Mouse (Mus musculus): ENCODE results near the gene Gnptab. TPM values are rescaled to one million over a fixed set of nuclear protein-coding genes. Genes with fewer than 3 reads are reported as not detected.
"Not testable (repeated sequence)": the region's sequence is repeated elsewhere in the genome, so short reads cannot be mapped to it uniquely, and the experiment has no call there.

Gnptab gene
- polyA plus RNA-seq, 1 experiment from 2014 or later, result 14.4 TPM

- Histone ChIP-seq H3K4me3 (no peak overlapping the region), H3K4me1 (no peaks in the 10 kb centered on the region), H3K4me2 (replicated peaks) (no peak overlapping the region), H3K27ac (no peak overlapping the region), H3K36me3 (peaks cover 5% of the 10 kb centered on the region), H3K27me3 (replicated peaks) (no peaks in the 10 kb centered on the region), H3K9ac (no peak overlapping the region), H3K9me3 (no peaks in the 10 kb centered on the region)
- 98% methylated on average over 2 of the region's 2 CpGs for WGBS
- ATAC-seq (ENCODE audit: low FRiP score, low read depth), result peak; percentile 83; the same call in 1 of the 2 replicates
These were observed 47.4 kb downstream of the Gnptab start for GRCm38 (mm10) chr10:88426158-88426816.

DNA sequence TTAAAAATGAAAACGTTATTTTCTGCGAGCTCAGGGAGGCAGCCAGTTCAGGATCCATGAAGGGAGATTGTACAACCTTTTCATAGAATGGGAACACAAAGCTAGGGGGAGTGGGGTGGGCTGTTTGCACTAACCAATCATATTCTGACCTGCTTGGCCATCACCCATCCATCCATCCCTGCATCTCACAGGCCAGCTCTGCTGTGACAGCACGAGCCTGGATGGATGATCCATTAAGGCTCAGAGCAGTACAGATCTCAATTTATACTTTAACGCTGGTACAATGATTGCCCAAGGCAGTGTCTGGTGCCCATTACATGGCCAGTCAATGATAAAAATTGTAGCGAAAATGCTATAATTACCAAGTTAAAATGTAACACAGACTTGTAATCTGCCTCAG is 48.0 kb downstream of the Gnptab start:
- Histone ChIP-seq H3K4me1 (no peaks in the 10 kb centered on the region), H3K4me2 (replicated peaks) (no peak overlapping the region), H3K36me3 (peaks cover 9% of the 10 kb centered on the region), H3K4me3 (no peak overlapping the region), H3K9me3 (no peaks in the 10 kb centered on the region), H3K27me3 (replicated peaks) (no peaks in the 10 kb centered on the region), H3K9ac (no peak overlapping the region), H3K27ac (no peak overlapping the region)
- ATAC-seq (ENCODE audit: low FRiP score, low read depth), result no peak
- WGBS, result 56% methylated on average over 5 of the region's 5 CpGs

- WGBS, result 89% methylated on average over 6 of the region's 6 CpGs
- H3K4me3 ChIP-seq, result no peak overlapping the region
- H3K4me2 ChIP-seq (replicated peaks), result no peak overlapping the region
- H3K9me3 ChIP-seq, result no peaks in the 10 kb centered on the region
- no peak overlapping the region for H3K27ac ChIP-seq
- no peaks in the 10 kb centered on the region for H3K27me3 ChIP-seq (replicated peaks)
- no peak overlapping the region for H3K9ac ChIP-seq
- ATAC-seq (ENCODE audit: low FRiP score, low read depth), result no peak
- H3K4me1 ChIP-seq, result no peaks in the 10 kb centered on the region
- peaks cover 14% of the 10 kb centered on the region for H3K36me3 ChIP-seq
These were observed 49.1 kb downstream of the Gnptab start for GRCm38 (mm10) chr10:88427998-88428397.

DNA sequence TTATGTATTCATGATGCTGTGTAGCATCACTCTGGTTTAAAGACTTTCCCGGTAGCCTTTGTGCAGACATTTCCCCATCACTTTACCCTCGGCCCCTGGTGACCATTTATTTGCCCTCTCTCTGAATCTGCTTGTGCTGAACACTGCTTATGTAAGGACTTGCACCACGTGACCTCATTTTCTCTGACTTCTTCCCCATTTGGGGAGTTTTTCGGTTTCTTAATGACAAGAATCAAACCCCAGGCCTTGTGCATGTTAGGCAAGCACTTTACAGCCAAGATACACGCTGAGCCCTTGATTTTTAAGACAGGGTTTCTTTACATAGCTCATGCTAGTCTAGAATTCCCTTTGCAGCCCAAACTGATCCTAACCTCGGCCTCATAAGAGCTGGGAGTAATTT is 62.3 kb downstream of the Gnptab start:
- Histone ChIP-seq H3K4me1 (no peaks in the 10 kb centered on the region), H3K4me2 (replicated peaks) (no peak overlapping the region), H3K36me3 (peaks cover 10% of the 10 kb centered on the region; the same call in 1 of the 2 replicates), H3K4me3 (no peak overlapping the region), H3K9ac (no peak overlapping the region), H3K27me3 (replicated peaks) (no peaks in the 10 kb centered on the region), H3K27ac (no peak overlapping the region), H3K9me3 (no peaks in the 10 kb centered on the region)
- no peak for ATAC-seq (ENCODE audit: low FRiP score, low read depth)
- WGBS, result 88% methylated on average over 6 of the region's 6 CpGs

GRCm38 (mm10) chr10:88451221-88451620 is 72.3 kb downstream of the Gnptab start:
- Histone ChIP-seq H3K4me2 (replicated peaks) (no peak overlapping the region), H3K9me3 (no peaks in the 10 kb centered on the region), H3K9ac (no peak overlapping the region), H3K27me3 (replicated peaks) (no peaks in the 10 kb centered on the region), H3K4me1 (no peaks in the 10 kb centered on the region), H3K4me3 (no peak overlapping the region), H3K27ac (no peak overlapping the region), H3K36me3 (peaks cover 3% of the 10 kb centered on the region; the same call in 1 of the 2 replicates)
- 91% methylated on average over 2 of the region's 2 CpGs for WGBS
- no peak for ATAC-seq (ENCODE audit: low FRiP score, low read depth)

GRCm38 (mm10) chr10:88451990-88452389 is 73.1 kb downstream of the Gnptab start:
- H3K4me1 ChIP-seq, result no peaks in the 10 kb centered on the region
- H3K9ac ChIP-seq, result no peak overlapping the region
- no peak overlapping the region for H3K27ac ChIP-seq
- H3K36me3 ChIP-seq, result no peaks in the 10 kb centered on the region
- 88% methylated on average over 6 of the region's 6 CpGs for WGBS
- H3K9me3 ChIP-seq, result no peaks in the 10 kb centered on the region
- H3K4me2 ChIP-seq (replicated peaks), result no peak overlapping the region
- no peak overlapping the region for H3K4me3 ChIP-seq
- no peaks in the 10 kb centered on the region for H3K27me3 ChIP-seq (replicated peaks)
- ATAC-seq (ENCODE audit: low FRiP score, low read depth), result no peak

DNA sequence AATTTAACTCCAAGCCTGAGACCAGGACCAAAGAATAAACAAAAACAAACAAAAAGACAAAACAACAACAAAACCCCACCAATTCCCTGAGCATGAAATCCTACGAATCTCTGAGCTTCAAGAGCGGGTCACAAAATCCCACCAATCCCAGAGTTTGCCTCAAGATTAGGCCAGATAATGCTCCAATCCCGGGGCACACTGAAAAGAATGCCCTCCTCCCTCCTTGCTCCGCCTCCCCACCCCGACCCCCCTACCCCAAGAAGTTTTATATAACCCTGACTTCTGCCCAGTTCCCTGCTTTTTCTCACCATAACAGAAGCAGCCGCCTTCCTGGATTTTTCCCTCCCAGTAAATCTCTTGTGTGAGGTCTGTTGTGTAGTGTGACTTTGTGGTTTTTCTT is 78.9 kb downstream of the Gnptab start:
- WGBS, result 42% methylated on average over 6 of the region's 6 CpGs
- ATAC-seq (ENCODE audit: low FRiP score, low read depth), result no peak
- no peak overlapping the region for H3K27ac ChIP-seq
- no peaks in the 10 kb centered on the region for H3K9me3 ChIP-seq
- H3K9ac ChIP-seq, result no peak overlapping the region
- no peaks in the 10 kb centered on the region for H3K27me3 ChIP-seq (replicated peaks)
- no peaks in the 10 kb centered on the region for H3K4me1 ChIP-seq
- H3K4me2 ChIP-seq (replicated peaks), result no peak overlapping the region
- H3K4me3 ChIP-seq, result no peak overlapping the region
- no peaks in the 10 kb centered on the region for H3K36me3 ChIP-seq

DNA sequence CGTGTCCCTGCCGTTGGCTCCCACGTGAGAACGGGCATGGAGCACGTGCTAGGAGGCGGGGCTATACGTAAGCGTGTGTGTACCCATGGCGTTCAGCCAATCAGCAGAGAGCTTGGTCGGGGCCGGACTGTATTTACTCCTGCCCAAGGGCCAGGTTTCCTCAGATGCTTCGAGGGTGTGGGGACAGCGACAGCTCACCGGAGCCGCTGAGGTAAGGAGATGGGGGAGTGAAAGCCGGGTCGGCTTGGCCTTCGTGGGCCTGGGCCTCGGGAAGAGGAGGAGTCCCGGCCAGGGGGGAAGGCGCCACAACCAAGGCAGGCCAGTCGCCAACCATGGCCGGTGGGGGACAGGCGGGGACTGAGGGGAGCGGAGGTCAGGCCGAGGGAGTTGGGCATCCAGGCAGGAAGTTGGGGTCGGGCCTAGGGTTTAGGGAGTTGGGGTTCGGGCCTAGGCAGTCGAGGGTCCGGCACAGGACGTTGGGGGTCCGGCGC is 80.6 kb downstream of the Gnptab start, which contains the start of gene Sycp3:
Gene Sycp3 (plus strand): TSS at position 68 of the 491 bp plus-strand sequence.
- no peaks in the 10 kb centered on the region for H3K36me3 ChIP-seq
- H3K9ac ChIP-seq, result no peak within 1 kb of the TSS
- H3K4me3 ChIP-seq, result no peak within 1 kb of the TSS
- H3K4me2 ChIP-seq (replicated peaks), result no peak within 1 kb of the TSS
- H3K27me3 ChIP-seq (replicated peaks), result no peaks in the 10 kb centered on the region
- WGBS, result 86% methylated on average over 33 of the region's 33 CpGs
- H3K27ac ChIP-seq, result no peak within 1 kb of the TSS
- H3K4me1 ChIP-seq, result no peaks in the 10 kb centered on the region
- 0 out of 2 replicates have a peak, but pooled peaks have one; percentile 21 for ATAC-seq (ENCODE audit: low FRiP score, low read depth)
- H3K9me3 ChIP-seq, result no peaks in the 10 kb centered on the region

- Histone ChIP-seq H3K4me1 (no peaks in the 10 kb centered on the region), H3K9ac (no peak overlapping the region), H3K27ac (no peak overlapping the region), H3K4me2 (replicated peaks) (no peak overlapping the region), H3K4me3 (no peak overlapping the region), H3K27me3 (replicated peaks) (no peaks in the 10 kb centered on the region), H3K36me3 (no peaks in the 10 kb centered on the region), H3K9me3 (no peaks in the 10 kb centered on the region)
- no peak for ATAC-seq (ENCODE audit: low FRiP score, low read depth)
- WGBS, result 72% methylated on average over 18 of the region's 18 CpGs
These were observed 81.3 kb downstream of the Gnptab start for GRCm38 (mm10) chr10:88460122-88460820.

DNA sequence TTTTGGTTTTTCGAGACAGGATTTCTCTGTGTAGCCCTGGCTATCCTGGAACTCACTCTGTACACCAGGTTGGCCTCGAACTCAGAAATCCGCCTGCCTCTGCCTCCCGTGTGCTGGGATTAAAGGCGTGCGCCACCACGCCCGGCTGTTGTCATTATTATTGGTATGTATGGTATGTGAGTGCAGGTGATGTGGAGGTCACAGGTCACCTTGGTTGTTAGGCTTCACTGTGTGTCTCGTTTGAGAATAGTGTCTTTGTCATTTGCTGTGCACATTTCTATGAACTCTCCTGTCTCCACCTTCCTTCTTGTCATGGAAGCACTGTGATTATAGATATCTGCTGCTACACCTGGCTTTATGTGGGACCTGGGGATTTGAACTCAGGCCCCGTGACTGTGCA is 103.9 kb downstream of the Gnptab start:
- not testable (repeated sequence) for H3K27me3 ChIP-seq (replicated peaks); H3K27ac ChIP-seq; H3K4me1 ChIP-seq; H3K4me2 ChIP-seq (replicated peaks); H3K36me3 ChIP-seq; H3K9ac ChIP-seq; H3K9me3 ChIP-seq; ATAC-seq (ENCODE audit: low FRiP score, low read depth); H3K4me3 ChIP-seq
- WGBS, result 94% methylated on average over 10 of the region's 10 CpGs

DNA sequence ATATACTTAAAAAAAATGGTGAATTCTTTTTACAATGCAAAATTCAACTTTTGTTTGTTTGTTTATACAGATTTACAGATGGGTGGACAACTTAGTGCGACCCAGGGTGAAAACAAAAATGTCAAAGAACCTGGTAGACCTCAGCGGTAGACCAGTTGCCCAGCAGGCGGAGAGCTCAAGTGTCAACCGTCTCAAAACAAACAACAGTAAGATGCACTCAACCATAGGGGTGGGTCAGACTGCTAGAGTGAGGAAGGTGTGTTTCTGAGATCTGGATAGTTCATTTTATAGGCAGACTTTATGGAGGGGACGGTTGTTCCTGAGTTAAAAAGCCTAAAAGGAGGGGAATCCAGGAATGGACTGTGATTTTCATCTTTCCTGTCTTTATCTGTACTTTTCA is 109.7 kb downstream of the Gnptab start:
- Histone ChIP-seq H3K4me2 (replicated peaks) (no peak overlapping the region), H3K27me3 (replicated peaks) (no peaks in the 10 kb centered on the region), H3K9ac (no peak overlapping the region), H3K9me3 (no peaks in the 10 kb centered on the region), H3K36me3 (no peaks in the 10 kb centered on the region), H3K4me3 (no peak overlapping the region), H3K27ac (no peak overlapping the region), H3K4me1 (peaks cover 5% of the 10 kb centered on the region; the same call in 1 of the 2 replicates)
- WGBS, result 90% methylated on average over 5 of the region's 5 CpGs
- ATAC-seq (ENCODE audit: low FRiP score, low read depth), result no peak

- H3K4me2 ChIP-seq (replicated peaks), result no peak overlapping the region
- no peak for ATAC-seq (ENCODE audit: low FRiP score, low read depth)
These were observed 112.7 kb downstream of the Gnptab start for GRCm38 (mm10) chr10:88491632-88492031.

More at GRCm38 (mm10) chr10:88491632-88492031, 112.7 kb downstream of the Gnptab start:
- no peaks in the 10 kb centered on the region for H3K27me3 ChIP-seq (replicated peaks)
- peaks cover 5% of the 10 kb centered on the region; the same call in 1 of the 2 replicates for H3K4me1 ChIP-seq
- 69% methylated on average over 7 of the region's 7 CpGs for WGBS
- no peaks in the 10 kb centered on the region for H3K36me3 ChIP-seq
- no peak overlapping the region for H3K9ac ChIP-seq
- no peak overlapping the region for H3K4me3 ChIP-seq
- H3K27ac ChIP-seq, result no peak overlapping the region
- H3K9me3 ChIP-seq, result no peaks in the 10 kb centered on the region

Measured in neural tube, embryonic 12.5 days (tissue).